Mouse (Mus musculus): Measurements from ENCODE around the gene Gm21913.
"Not testable (repeated sequence)": the region's sequence is repeated elsewhere in the genome, so short reads cannot be mapped to it uniquely, and the experiment has no call there.

The Gm21913 gene

DNA sequence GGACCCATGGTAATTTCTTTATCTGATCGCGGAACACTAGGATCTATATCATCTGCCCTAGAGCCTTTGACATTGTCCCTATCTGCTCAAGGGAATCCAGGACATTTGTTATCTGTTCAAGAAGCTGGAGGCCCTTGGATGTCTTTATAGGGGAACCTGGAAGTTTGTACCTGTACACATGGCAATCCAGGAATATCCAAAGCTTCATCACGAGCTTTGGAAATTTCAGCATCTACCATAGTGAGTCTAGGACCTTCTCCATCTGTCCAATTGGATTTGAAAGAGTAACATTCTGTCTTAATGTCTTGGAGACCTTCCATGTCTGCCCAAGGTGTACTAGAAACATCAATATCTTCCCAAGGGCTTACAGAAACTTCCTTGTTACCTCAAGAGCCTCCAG, at the start of gene Gm21913:
Gm21913 (plus strand) TSS at position 301 of the 400 bp plus-strand sequence.
- not testable (repeated sequence) for DNase-seq (ENCODE audit: low read depth, low spot score)

Data from brain, embryonic 18.5 days (tissue).